8 mouse cellular contexts compared by ENCODE assay signal in genomic region chr2:120049632-120050274, GRCm38 (mm10). TPM values are rescaled to one million over a fixed set of nuclear protein-coding genes. Genes with fewer than 3 reads are reported as not detected.
DNase-seq lines count a peak whose midpoint lies in the region; ATAC-seq and TF ChIP-seq lines count a peak whose summit lies in the region.

No protein-coding gene starts in this region.

- peak; percentile 75 for TF ChIP-seq CTCF in heart, adult 2 months (IDR thresholded peaks at IDR 0.05)
- TF ChIP-seq CTCF in embryonic fibroblast, embryonic 13.5 days (IDR thresholded peaks at IDR 0.05; ENCODE audit: borderline replicate concordance, insufficient read depth, low read length): peak; percentile 87

- peaks cover 2% of the 10 kb centered on the region; the same call in 1 of the 2 replicates for H3K4me1 ChIP-seq in heart, adult 2 months (ENCODE audit: control insufficient read depth, insufficient read depth, low read length)
- H3K4me1 ChIP-seq in heart, embryonic 10.5 days: peaks cover 11% of the 10 kb centered on the region; the same call in 1 of the 2 replicates
- H3K4me1 ChIP-seq in embryonic fibroblast, embryonic 13.5 days (ENCODE audit: control insufficient read depth, insufficient read depth, low read length): no peaks in the 10 kb centered on the region
- no peaks in the 10 kb centered on the region for H3K4me1 ChIP-seq in neural tube, embryonic 11.5 days (ENCODE audit: control insufficient read depth, insufficient read depth, low read length)

- no peak for TF ChIP-seq POLR2A in heart, adult 2 months (IDR thresholded peaks at IDR 0.05; ENCODE audit: insufficient read depth, low read depth, low read length)
- TF ChIP-seq POLR2A in embryonic fibroblast, embryonic 13.5 days (IDR thresholded peaks at IDR 0.05; ENCODE audit: low read depth, low read length): no peak

- H3K27me3 ChIP-seq in heart, adult 2 months (ENCODE audit: control insufficient read depth, insufficient read depth, low read length): no peaks in the 10 kb centered on the region
- peaks cover 49% of the 10 kb centered on the region; the same call in 1 of the 2 replicates for H3K27me3 ChIP-seq in heart, embryonic 10.5 days (ENCODE audit: insufficient read depth, poor library complexity, severe bottlenecking)
- no peaks in the 10 kb centered on the region for H3K27me3 ChIP-seq in neural tube, embryonic 11.5 days (ENCODE audit: control insufficient read depth, insufficient read depth, low read length)

- TF ChIP-seq EP300 in heart, adult 2 months (IDR thresholded peaks at IDR 0.05; ENCODE audit: insufficient read depth, low read depth, low read length): no peak

- intact Hi-C loops in heart, adult 2 months (cut with DNase I): no loop called here

- H3K4me3 ChIP-seq in heart, adult 2 months: no peak overlapping the region
- no peak overlapping the region for H3K4me3 ChIP-seq in heart, embryonic 10.5 days
- H3K4me3 ChIP-seq in embryonic fibroblast, embryonic 13.5 days (ENCODE audit: insufficient read depth, low read length): no peak overlapping the region
- no peak overlapping the region for H3K4me3 ChIP-seq in neural tube, embryonic 11.5 days (ENCODE audit: low read depth, low read length)

- no peaks in the 10 kb centered on the region for H3K79me2 ChIP-seq in heart, adult 2 months (replicated peaks; ENCODE audit: control insufficient read depth, insufficient read depth, low read length)

- H3K9me3 ChIP-seq in heart, embryonic 10.5 days: no peaks in the 10 kb centered on the region
- no peaks in the 10 kb centered on the region for H3K9me3 ChIP-seq in neural tube, embryonic 11.5 days (ENCODE audit: control insufficient read depth, low read length)

- ATAC-seq in neural tube, embryonic 11.5 days (ENCODE audit: insufficient read depth, low FRiP score, low TSS enrichment): no peak
- no peak for ATAC-seq in activated CD4-positive, CD25-positive, alpha-beta regulatory T cell, adult 4 months

- H3K27ac ChIP-seq in heart, adult 2 months: no peak overlapping the region
- no peak overlapping the region for H3K27ac ChIP-seq in heart, embryonic 10.5 days
- H3K27ac ChIP-seq in embryonic fibroblast, embryonic 13.5 days (ENCODE audit: insufficient read depth, low read length): no peak overlapping the region
- no peak overlapping the region for H3K27ac ChIP-seq in neural tube, embryonic 11.5 days (ENCODE audit: low read depth, low read length)

- H3K36me3 ChIP-seq in heart, adult 2 months (ENCODE audit: control insufficient read depth, insufficient read depth, low read length): no peaks in the 10 kb centered on the region
- no peaks in the 10 kb centered on the region for H3K36me3 ChIP-seq in heart, embryonic 10.5 days
- H3K36me3 ChIP-seq in neural tube, embryonic 11.5 days (ENCODE audit: control insufficient read depth, insufficient read depth, low read length): no peaks in the 10 kb centered on the region

- DNase-seq in heart, adult 2 months: peak; percentile 48 to 62
- DNase-seq in heart, embryonic 10.5 days (ENCODE audit: low spot score): no peak
- DNase-seq in urinary bladder, adult 2 months (ENCODE audit: low spot score): peak; percentile 47
- DNase-seq in urinary bladder, postnatal 10 days (ENCODE audit: low spot score): no peak
- peak; percentile 68 for DNase-seq in kidney, postnatal 14 days
- peak; percentile 26 for DNase-seq in neural tube, embryonic 11.5 days (ENCODE audit: low spot score)

- no peak overlapping the region for H3K4me2 ChIP-seq in neural tube, embryonic 11.5 days (ENCODE audit: low read depth)

- no peak overlapping the region for H3K9ac ChIP-seq in heart, adult 2 months (ENCODE audit: low read depth, low read length)
- no peak overlapping the region for H3K9ac ChIP-seq in neural tube, embryonic 11.5 days (ENCODE audit: low read length)

- WGBS in heart, adult 2 months: 60% methylated on average over 10 of the region's 10 CpGs
- 50% methylated on average over 10 of the region's 10 CpGs for WGBS in heart, embryonic 10.5 days
- WGBS in neural tube, embryonic 11.5 days: 64% methylated on average over 10 of the region's 10 CpGs

RNA-seq across cellular contexts. Expression of gene Pla2g4b, which starts 16.5 kb away (rescaled TPM):
- total RNA-seq in heart, adult 2 months (2021): 1 to 10 TPM; 1.6 to 1.9 TPM
- polyA plus RNA-seq in heart, adult 2 months (2012; rRNA removed): 3.3 and 4.1 TPM in 2 replicates
- polyA plus RNA-seq in heart, embryonic 10.5 days (2016; fragmentation: Nextera tagmentation; extraction: Ambion mirVana): 2.6 TPM in 2 replicates
- polyA plus RNA-seq in urinary bladder, adult 2 months (2012; rRNA removed): 4.5 and 4.6 TPM in 2 replicates
- 1.9 and 3.7 TPM in 2 replicates for polyA plus RNA-seq in embryonic fibroblast, embryonic 13.5 days (2011; ENCODE audit: insufficient read length, low read depth, missing spikeins)
- 1.4 and 1.6 TPM in 2 replicates for polyA plus RNA-seq in neural tube, embryonic 11.5 days (2014; fragmentation: Nextera tagmentation; extraction: Ambion mirVana)
- 1 to 10 TPM; 1.7 to 2.3 TPM for polyA plus RNA-seq in activated CD4-positive, CD25-positive, alpha-beta regulatory T cell, adult 4 months (2017; shearing (Covaris generic))

RNA-seq across cellular contexts. Expression of gene Gm28042, which starts 22.5 kb away (rescaled TPM):
- total RNA-seq in heart, adult 2 months (2021): under 1 TPM; 0.55 to 0.77 TPM
- polyA plus RNA-seq in heart, adult 2 months (2012; rRNA removed): 2.2 and 6.2 TPM in 2 replicates
- 2.6 and 5.5 TPM in 2 replicates for polyA plus RNA-seq in heart, embryonic 10.5 days (2016; fragmentation: Nextera tagmentation; extraction: Ambion mirVana)
- 3.6 and 3.9 TPM in 2 replicates for polyA plus RNA-seq in urinary bladder, adult 2 months (2012; rRNA removed)
- 0.53 and 3.4 TPM in 2 replicates for polyA plus RNA-seq in embryonic fibroblast, embryonic 13.5 days (2011; ENCODE audit: insufficient read length, low read depth, missing spikeins)
- polyA plus RNA-seq in neural tube, embryonic 11.5 days (2014; fragmentation: Nextera tagmentation; extraction: Ambion mirVana): 3.8 and 4.4 TPM in 2 replicates
- 1 to 10 TPM in 1 of 2 experiments, under 1 TPM in 1; 0.93 to 2.2 TPM for polyA plus RNA-seq in activated CD4-positive, CD25-positive, alpha-beta regulatory T cell, adult 4 months (2017; shearing (Covaris generic))

RNA-seq across cellular contexts. Expression of gene Jmjd7, which starts 22.5 kb away (rescaled TPM):
- total RNA-seq in heart, adult 2 months (2021): 1 to 10 TPM; 6.3 to 7.4 TPM
- polyA plus RNA-seq in heart, adult 2 months (2012; rRNA removed): 6.4 and 14.6 TPM in 2 replicates
- polyA plus RNA-seq in heart, embryonic 10.5 days (2016; fragmentation: Nextera tagmentation; extraction: Ambion mirVana): 16.8 and 17.6 TPM in 2 replicates
- 5.5 and 6.2 TPM in 2 replicates for polyA plus RNA-seq in urinary bladder, adult 2 months (2012; rRNA removed)
- 4.4 and 6.3 TPM in 2 replicates for polyA plus RNA-seq in embryonic fibroblast, embryonic 13.5 days (2011; ENCODE audit: insufficient read length, low read depth, missing spikeins)
- polyA plus RNA-seq in neural tube, embryonic 11.5 days (2014; fragmentation: Nextera tagmentation; extraction: Ambion mirVana): 24.9 and 28.9 TPM in 2 replicates
- polyA plus RNA-seq in activated CD4-positive, CD25-positive, alpha-beta regulatory T cell, adult 4 months (2017; shearing (Covaris generic)): 10 to 100 TPM; 19.2 to 24.2 TPM

Comparison
In these comparisons a context has a peak if more than half of its experiments do, and no peak if none do; other contexts are left out.
1. DNase-seq: peak in heart, adult 2 months (2 of 2), urinary bladder, adult 2 months (single experiment), kidney, postnatal 14 days (single experiment) and neural tube, embryonic 11.5 days (single experiment); none in heart, embryonic 10.5 days (single experiment) and urinary bladder, postnatal 10 days (single experiment).